ENCODE assay signal across 9 mouse cellular contexts in genomic region chr11:72726023-72726422, GRCm38 (mm10). TPM values are rescaled to one million over a fixed set of nuclear protein-coding genes. Genes with fewer than 3 reads are reported as not detected.
DNase-seq lines count a peak whose midpoint lies in the region; ATAC-seq and TF ChIP-seq lines count a peak whose summit lies in the region.
"Had no signal": no experiment of that assay in that cellular context is flagged by ENCODE, and none has a peak within 500 bp of the region (broad histone marks: within the 10 kb centered on the region; RNA-seq: fewer than 3 reads in every experiment).

No protein-coding gene starts in this region.

- H3K27ac ChIP-seq in cerebellum, adult 2 months (ENCODE audit: insufficient read depth, low read length) = no peak overlapping the region
- H3K27ac ChIP-seq in embryonic facial prominence, embryonic 14.5 days (replicated peaks; ENCODE audit: low read depth, low read length) = no peak overlapping the region
- no peak overlapping the region for H3K27ac ChIP-seq in intestine, embryonic 16.5 days (ENCODE audit: low read length)
- H3K27ac ChIP-seq: midbrain, embryonic 15.5 days had no signal

- H3K9ac ChIP-seq in embryonic facial prominence, embryonic 14.5 days (ENCODE audit: low read depth, low read length) = no peak overlapping the region
- no peak overlapping the region for H3K9ac ChIP-seq in intestine, embryonic 16.5 days (ENCODE audit: low read depth, low read length)
- H3K9ac ChIP-seq: midbrain, embryonic 15.5 days had no signal

- no peak for ATAC-seq in embryonic facial prominence, embryonic 14.5 days (ENCODE audit: low read depth)
- ATAC-seq in intestine, embryonic 16.5 days = no peak
- ATAC-seq: midbrain, embryonic 15.5 days had no signal

- H3K36me3 ChIP-seq in embryonic facial prominence, embryonic 14.5 days (ENCODE audit: control insufficient read depth, insufficient read depth, low read length) = peaks cover 40% of the 10 kb centered on the region
- 0 out of 2 replicates have a peak, but pooled peaks cover 8% of the 10 kb centered on the region for H3K36me3 ChIP-seq in intestine, embryonic 16.5 days (ENCODE audit: control insufficient read depth, insufficient read depth, low read length)

- H3K9me3 ChIP-seq in embryonic facial prominence, embryonic 14.5 days (ENCODE audit: control insufficient read depth, low read length) = no peaks in the 10 kb centered on the region
- no peaks in the 10 kb centered on the region for H3K9me3 ChIP-seq in intestine, embryonic 16.5 days (ENCODE audit: control insufficient read depth, low read length)
- H3K9me3 ChIP-seq: midbrain, embryonic 15.5 days had no signal

- H3K4me2 ChIP-seq in embryonic facial prominence, embryonic 14.5 days (ENCODE audit: low read depth, low read length) = no peak overlapping the region
- no peak overlapping the region for H3K4me2 ChIP-seq in intestine, embryonic 16.5 days (ENCODE audit: low read depth, low read length)
- H3K4me2 ChIP-seq: midbrain, embryonic 15.5 days had no signal

- H3K27me3 ChIP-seq in cerebellum, adult 2 months (ENCODE audit: control insufficient read depth, insufficient read depth, low read length) = no peaks in the 10 kb centered on the region
- H3K27me3 ChIP-seq in embryonic facial prominence, embryonic 14.5 days (replicated peaks; ENCODE audit: control insufficient read depth, insufficient read depth, low read length) = no peaks in the 10 kb centered on the region
- H3K27me3 ChIP-seq in intestine, embryonic 16.5 days (replicated peaks; ENCODE audit: control insufficient read depth, insufficient read depth, low read length) = no peaks in the 10 kb centered on the region
- H3K27me3 ChIP-seq: midbrain, embryonic 15.5 days had no signal

- TF ChIP-seq POLR2A in cerebellum, adult 2 months (IDR thresholded peaks at IDR 0.05; ENCODE audit: borderline replicate concordance, insufficient read depth, low read length) = no peak

- TF ChIP-seq CTCF in cerebellum, adult 2 months (IDR thresholded peaks at IDR 0.05; ENCODE audit: borderline replicate concordance, insufficient read depth, low read depth, low read length) = peak; percentile 4; the same call in 1 of the 2 replicates

- no peaks in the 10 kb centered on the region for H3K4me1 ChIP-seq in cerebellum, adult 2 months (ENCODE audit: control insufficient read depth, insufficient read depth, low read length)
- H3K4me1 ChIP-seq in embryonic facial prominence, embryonic 14.5 days (ENCODE audit: control insufficient read depth, insufficient read depth, low read length) = no peaks in the 10 kb centered on the region
- H3K4me1 ChIP-seq in intestine, embryonic 16.5 days (ENCODE audit: control insufficient read depth, insufficient read depth, low read length) = no peaks in the 10 kb centered on the region
- H3K4me1 ChIP-seq: midbrain, embryonic 15.5 days had no signal

- no peak for DNase-seq in cerebellum, adult 2 months
- DNase-seq in cerebellum, adult 11 months = no peak
- DNase-seq in kidney, postnatal 10 days = peak; percentile 26
- no peak for DNase-seq in kidney, adult 8-10 months
- DNase-seq in A20 (ENCODE audit: low read depth, low spot score) = peak; percentile 34
- DNase-seq in embryonic facial prominence, embryonic 14.5 days (ENCODE audit: low spot score) = peak; percentile 7
- no peak for DNase-seq in adrenal gland, adult 8-10 months

- H3K4me3 ChIP-seq in cerebellum, adult 2 months (replicated peaks; ENCODE audit: insufficient read depth, low read depth, low read length) = no peak overlapping the region
- H3K4me3 ChIP-seq in embryonic facial prominence, embryonic 14.5 days (ENCODE audit: low read depth, low read length) = no peak overlapping the region
- H3K4me3 ChIP-seq in intestine, embryonic 16.5 days (ENCODE audit: low read length) = no peak overlapping the region
- H3K4me3 ChIP-seq: midbrain, embryonic 15.5 days had no signal

RNA-seq across cellular contexts. Expression of gene Ankfy1, which starts 36.2 kb away (rescaled TPM):
- 26.9 and 28.1 TPM in 2 replicates for polyA plus RNA-seq in cerebellum, adult 2 months (2012; rRNA removed)
- 29.2 and 31.2 TPM in 2 replicates for polyA plus RNA-seq in embryonic facial prominence, embryonic 14.5 days (2014; fragmentation: Nextera tagmentation; extraction: Ambion mirVana)
- 14.1 and 17.4 TPM in 2 replicates for polyA plus RNA-seq in intestine, embryonic 16.5 days (2015; fragmentation: Nextera tagmentation; extraction: Ambion mirVana)
- 10 to 100 TPM; 48.9 to 63.3 (median 55.8) TPM for total RNA-seq in adrenal gland, adult 8-10 months (2022)

Comparison
In these comparisons a context has a peak if more than half of its experiments do, and no peak if none do; other contexts are left out.
1. DNase-seq: peak in kidney, postnatal 10 days (single experiment), A20 (single experiment) and embryonic facial prominence, embryonic 14.5 days (single experiment); none in cerebellum, adult 2 months (0 of 2), cerebellum, adult 11 months (single experiment), kidney, adult 8-10 months (0 of 2) and adrenal gland, adult 8-10 months (single experiment).